Mouse (Mus musculus) gastrocnemius, adult 2 months (tissue): Measurements from ENCODE around the gene Vav2. TPM values are rescaled to one million over a fixed set of nuclear protein-coding genes. Genes with fewer than 3 reads are reported as not detected.
A peak's percentile ranks its signal among the peaks of the same experiment; 100 is the strongest.

ENCODE experiments used
- DNase-seq: peaks from one replicate; pipeline ENCODE4 v3.0.0; 2022
- H3K27ac ChIP-seq: fragments of 200-600 bp; 2 replicates; pipeline ENCODE4 v1.8.1; 2022; ENCODE audit warnings: mild to moderate bottlenecking
- H3K4me3 ChIP-seq: fragments of 200-600 bp; 2 replicates; pipeline ENCODE4 v1.8.1; 2022; ENCODE audit warnings: mild to moderate bottlenecking, moderate library complexity
- CTCF ChIP-seq: fragments of 200-600 bp; IDR thresholded peaks from 2 replicates; pipeline ENCODE4 v1.8.1; 2022; ENCODE audit warnings: antibody characterized with exemption, mild to moderate bottlenecking, moderate library complexity
- intact Hi-C: fragments of 180-260 bp; cut with DNase I; formaldehyde crosslinking; loops from one replicate; pipeline ENCODE4 v1.15.1; 2025
- microRNA-seq: library from miRNA; unstranded; fragments of <30 nt; microRNA quantifications from one replicate; pipeline ENCODE4 v1.2.0, GENCODE M21; 2021
- total RNA-seq, 2 experiments: library from RNA; stranded (reverse); gene quantifications; 2 replicates each; pipeline ENCODE4 v1.2.3; 2021

Vav2 gene
- total RNA-seq, 2 experiments from 2014 or later = 2.0 to 4.3 TPM

GRCm38 (mm10) chr2:27235729-27236128, 191.1 kb downstream of the Vav2 start:
- TF ChIP-seq CTCF = peak; percentile 87
- H3K27ac ChIP-seq = no peak overlapping the region
- peak; percentile 77 for DNase-seq
- no peak overlapping the region for H3K4me3 ChIP-seq
- intact Hi-C loops = loop anchor here (1.0 to 2.0 kb wide), 2 partner anchors 109 to 161 kb away; no protein-coding TSS in a partner anchor

DNA sequence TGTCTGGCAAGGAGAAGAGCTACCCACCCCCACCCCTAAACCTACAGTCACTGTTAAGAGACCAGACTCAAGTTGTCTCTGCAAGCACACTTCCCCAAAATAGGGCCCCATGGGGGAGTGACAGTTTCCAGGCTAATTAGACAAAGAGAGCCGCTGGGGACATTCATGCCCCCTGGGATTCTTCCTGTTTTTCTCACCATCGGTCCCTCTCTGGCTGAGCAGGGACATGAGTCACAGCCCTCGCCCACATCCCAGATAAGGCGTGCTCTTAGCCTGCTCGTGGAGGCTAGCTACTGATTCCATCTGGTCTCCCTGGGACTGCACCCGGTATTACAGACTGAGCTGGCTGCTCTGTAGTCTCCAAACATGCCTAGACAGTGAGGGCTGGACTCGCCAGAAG, 194.5 kb downstream of the Vav2 start:
- no peak for TF ChIP-seq CTCF
- no peak overlapping the region for H3K27ac ChIP-seq
- intact Hi-C loops = no loop called here
- H3K4me3 ChIP-seq = no peak overlapping the region
- DNase-seq = no peak

GRCm38 (mm10) chr2:27229481-27230105, 197.2 kb downstream of the Vav2 start:
- H3K27ac ChIP-seq = no peak overlapping the region
- intact Hi-C loops = no loop called here
- H3K4me3 ChIP-seq = no peak overlapping the region
- no peak for TF ChIP-seq CTCF
- no peak for DNase-seq

DNA sequence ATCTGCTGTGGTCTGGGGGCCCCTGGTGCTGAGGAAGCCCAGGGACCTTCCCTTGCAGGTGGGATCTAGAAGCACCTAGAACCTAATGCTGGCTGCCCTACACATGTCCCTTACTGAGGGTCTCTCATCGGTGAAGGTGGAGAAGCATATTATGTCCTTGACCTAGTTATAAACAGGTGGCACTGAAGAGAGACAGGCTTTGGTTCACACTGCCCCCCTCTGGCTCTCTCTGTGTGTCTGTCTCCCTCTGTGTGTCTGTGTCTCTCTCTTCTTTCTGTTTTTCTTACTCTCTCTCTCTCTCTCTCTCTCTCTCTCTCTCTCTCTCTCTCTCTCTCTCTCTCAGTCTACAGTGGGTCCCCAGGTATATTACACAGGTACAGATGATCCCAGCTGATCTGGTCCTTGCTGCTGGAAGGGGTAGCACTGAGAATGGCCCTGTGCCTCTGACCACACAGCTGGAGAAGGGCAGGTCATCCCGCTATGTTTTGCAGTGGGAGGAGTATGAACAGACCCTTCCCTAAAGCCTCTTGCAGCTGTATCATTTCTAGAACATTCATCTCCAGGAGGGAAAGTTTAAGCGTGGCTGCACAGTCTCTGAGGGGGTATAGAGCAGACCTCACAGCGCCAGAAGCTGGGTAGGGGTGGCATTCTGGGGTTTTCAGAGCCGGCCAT, 197.9 kb downstream of the Vav2 start:
- peak; percentile 26 for TF ChIP-seq CTCF
- intact Hi-C loops = no loop called here
- DNase-seq = no peak
- Histone ChIP-seq H3K27ac (no peak overlapping the region), H3K4me3 (no peak overlapping the region)

GRCm38 (mm10) chr2:27226572-27226971, 200.3 kb downstream of the Vav2 start:
- H3K4me3 ChIP-seq = no peak overlapping the region
- intact Hi-C loops = no loop called here
- no peak for DNase-seq

GRCm38 (mm10) chr2:27223012-27223421, 203.8 kb downstream of the Vav2 start:
- no peak for TF ChIP-seq CTCF
- no peak overlapping the region for H3K4me3 ChIP-seq
- DNase-seq = peak; percentile 55
- intact Hi-C loops = no loop called here
- no peak overlapping the region for H3K27ac ChIP-seq

More at GRCm38 (mm10) chr2:27226572-27226971, 200.3 kb downstream of the Vav2 start:
- no peak for TF ChIP-seq CTCF
- H3K27ac ChIP-seq = no peak overlapping the region

GRCm38 (mm10) chr2:27218569-27218968, 208.3 kb downstream of the Vav2 start:
- Histone ChIP-seq H3K4me3 (no peak overlapping the region), H3K27ac (no peak overlapping the region)
- DNase-seq = no peak
- intact Hi-C loops = no loop called here
- no peak for TF ChIP-seq CTCF

DNA sequence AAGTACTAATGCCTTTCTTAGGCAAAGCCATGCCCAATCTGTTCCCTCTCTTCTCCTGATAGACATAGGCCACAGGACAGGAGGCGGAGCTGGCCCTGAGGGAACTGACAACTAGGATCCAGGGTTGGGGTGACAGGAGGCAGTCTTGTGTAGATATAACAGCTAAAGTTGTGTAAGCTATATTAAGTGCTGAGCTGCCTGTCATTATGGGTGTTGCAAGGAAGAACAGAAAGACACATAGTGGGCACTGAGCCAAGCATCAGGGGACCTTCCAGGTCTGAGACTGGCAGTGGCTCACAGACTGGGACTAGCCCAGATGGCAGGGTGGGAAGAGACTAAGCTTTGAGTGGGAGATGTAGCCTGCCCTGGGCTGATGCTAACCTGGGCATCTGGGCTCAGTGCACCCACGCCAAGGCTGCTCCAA, 208.7 kb downstream of the Vav2 start:
- no peak overlapping the region for H3K27ac ChIP-seq
- no peak for TF ChIP-seq CTCF
- no peak overlapping the region for H3K4me3 ChIP-seq
- intact Hi-C loops = no loop called here
- no peak for DNase-seq

DNA sequence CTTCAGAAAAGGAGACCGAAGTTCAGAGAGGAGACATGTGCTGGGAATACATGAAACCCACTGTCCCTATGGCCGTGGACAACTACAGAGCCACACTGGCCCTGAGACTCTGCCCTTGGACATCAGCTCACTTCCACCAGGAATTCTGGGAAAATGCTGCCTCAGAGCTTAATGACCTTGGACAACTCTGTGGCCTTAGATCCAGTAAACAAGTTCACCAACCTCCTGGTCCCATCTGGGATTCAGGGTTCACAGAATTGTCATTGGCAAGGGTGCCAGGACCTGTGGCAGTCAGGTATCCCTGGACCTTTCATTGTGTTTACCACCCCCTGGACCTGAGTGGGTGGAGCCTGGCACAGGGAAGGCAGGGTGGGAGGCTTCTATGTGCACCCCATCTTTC, 211.3 kb downstream of the Vav2 start:
- no peak overlapping the region for H3K4me3 ChIP-seq
- H3K27ac ChIP-seq = no peak overlapping the region
- intact Hi-C loops = no loop called here
- TF ChIP-seq CTCF = no peak
- no peak for DNase-seq

Small RNAs within 50 kb of the gene (microRNA-seq; reads per million reads assigned to microRNA genes)
- gene Gm24049 (not detected), gene Mir7578 (not detected)

Other genes starting within 250 kb of the Vav2 start
- gene Sardh, start 178.7 kb downstream of the Vav2 start, total RNA-seq = 1 to 10 TPM in 1 of 2 experiments, under 1 TPM in 1; 0.84 to 1.2 TPM
- 1 to 10 TPM in 1 of 2 experiments, under 1 TPM in 1; 0.61 to 1.0 TPM for gene Brd3os, start 15.3 kb upstream of the Vav2 start, total RNA-seq
- 10 to 100 TPM; 20.8 to 32.2 TPM for gene Brd3, start 80.6 kb upstream of the Vav2 start, total RNA-seq
- gene Wdr5, start 88.1 kb upstream of the Vav2 start, total RNA-seq = 10 to 100 TPM; 18.8 to 21.3 TPM
- 100 to 1,000 TPM; 118 to 120 TPM for gene Rxra, start 249.4 kb upstream of the Vav2 start, total RNA-seq